Mouse (Mus musculus) erythroblast, embryonic 14.5 days (primary cell): Measurements from ENCODE around the gene Myg1.

ENCODE experiments used
- GATA1 ChIP-seq: IDR thresholded peaks from 2 replicates; pipeline ENCODE4 v1.6.1; 2012; ENCODE audit warnings: low read length, inconsistent platforms, mixed read lengths
- TAL1 ChIP-seq: IDR thresholded peaks from 3 replicates; pipeline ENCODE4 v1.6.1; 2012; ENCODE audit warnings: low read length, inconsistent platforms, mixed read lengths

- TF ChIP-seq TAL1 (no peak), GATA1 (no peak)
These were observed 50.1 kb downstream of the Myg1 start for GRCm38 (mm10) chr15:102381575-102381974.
